Mouse (Mus musculus) thymus, adult 2 months (tissue): ENCODE measurements around the gene Fam189b.

ENCODE experiments used
- CTCF ChIP-seq: fragments of 200-500 bp; IDR thresholded peaks from 2 replicates; pipeline ENCODE4 v1.5.1; 2012; ENCODE audit warnings: mild to moderate bottlenecking, control low read depth, low read length, moderate library complexity, borderline replicate concordance; ENCODE audit not compliant: control insufficient read depth, poor library complexity, insufficient read depth; ENCODE audit errors: extremely low read depth
- POLR2A ChIP-seq: fragments of 200-500 bp; IDR thresholded peaks from 2 replicates; pipeline ENCODE4 v1.6.1; 2012; ENCODE audit warnings: mild to moderate bottlenecking, low read length, control low read depth, moderate library complexity; ENCODE audit not compliant: control insufficient read depth, poor library complexity, insufficient read depth; ENCODE audit errors: extremely low read depth

DNA sequence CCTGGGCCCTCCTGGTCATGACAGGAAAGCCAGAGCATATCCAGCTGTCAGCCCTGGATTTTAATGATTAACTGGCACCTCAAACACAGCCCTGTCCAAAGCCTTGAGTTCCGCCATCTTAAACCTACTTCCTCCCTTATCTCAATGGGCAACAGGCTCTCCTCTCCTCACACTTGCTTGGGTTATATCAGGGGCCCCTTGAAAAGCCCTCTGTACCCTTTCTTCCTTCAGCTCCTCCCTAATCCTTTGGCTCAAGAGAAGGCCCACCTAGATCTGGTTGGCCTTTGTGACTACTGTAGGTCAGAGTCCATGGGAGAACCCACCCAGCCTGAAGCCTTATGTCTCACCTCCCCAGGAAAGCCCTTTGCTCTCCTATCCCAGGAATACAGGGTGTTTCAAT lies 49.2 kb upstream of the Fam189b start:
- TF ChIP-seq CTCF (no peak), POLR2A (no peak)
